Mouse (Mus musculus) Muller cell, postnatal 12 days (primary cell): ENCODE measurements around the gene Acox3.

Source experiments
- DNase-seq: peaks from one replicate; pipeline ENCODE4 v3.0.0-alpha.2; 2015; ENCODE audit errors: inconsistent ontology term

Acox3 gene

GRCm38 (mm10) chr5:35610381-35610780 lies 27.5 kb downstream of the Acox3 start:
- no peak for DNase-seq

GRCm38 (mm10) chr5:35611170-35611569 lies 28.3 kb downstream of the Acox3 start:
- no peak for DNase-seq

GRCm38 (mm10) chr5:35611900-35612299 lies 29.1 kb downstream of the Acox3 start:
- DNase-seq = no peak

GRCm38 (mm10) chr5:35612722-35613121 lies 29.9 kb downstream of the Acox3 start:
- no peak for DNase-seq

- peak; percentile 96 for DNase-seq
Measured at GRCm38 (mm10) chr5:35616943-35617342, 34.1 kb downstream of the Acox3 start.

GRCm38 (mm10) chr5:35621114-35621513 lies 38.3 kb downstream of the Acox3 start:
- peak; percentile 58 for DNase-seq

GRCm38 (mm10) chr5:35623831-35624230 lies 41.0 kb downstream of the Acox3 start:
- no peak for DNase-seq

GRCm38 (mm10) chr5:35624751-35625239 lies 42.0 kb downstream of the Acox3 start:
- no peak for DNase-seq

- no peak for DNase-seq
Measured at GRCm38 (mm10) chr5:35626408-35626807, 43.6 kb downstream of the Acox3 start.

GRCm38 (mm10) chr5:35627307-35627840 lies 44.5 kb downstream of the Acox3 start:
- no peak for DNase-seq

- DNase-seq = no peak
Measured at GRCm38 (mm10) chr5:35628685-35629084, 45.8 kb downstream of the Acox3 start.

GRCm38 (mm10) chr5:35629333-35629732 lies 46.5 kb downstream of the Acox3 start:
- DNase-seq = no peak

- peak; percentile 27 for DNase-seq
Measured at GRCm38 (mm10) chr5:35630706-35631105, 47.9 kb downstream of the Acox3 start.

- DNase-seq = no peak
Measured at GRCm38 (mm10) chr5:35631224-35631623, 48.4 kb downstream of the Acox3 start.

- no peak for DNase-seq
Measured at GRCm38 (mm10) chr5:35631755-35632154, 48.9 kb downstream of the Acox3 start.

- no peak for DNase-seq
Measured at GRCm38 (mm10) chr5:35632841-35633240, 50.0 kb downstream of the Acox3 start.

GRCm38 (mm10) chr5:35636016-35636415 lies 53.2 kb downstream of the Acox3 start:
- no peak for DNase-seq

- no peak for DNase-seq
Measured at GRCm38 (mm10) chr5:35641961-35642584, 59.2 kb downstream of the Acox3 start.

- no peak for DNase-seq
Measured at GRCm38 (mm10) chr5:35643401-35644048, 60.7 kb downstream of the Acox3 start.

GRCm38 (mm10) chr5:35644082-35644481 lies 61.2 kb downstream of the Acox3 start:
- DNase-seq = no peak

- DNase-seq = peak; percentile 32
Measured at GRCm38 (mm10) chr5:35645938-35646493, 63.2 kb downstream of the Acox3 start.

GRCm38 (mm10) chr5:35646927-35647326 lies 64.1 kb downstream of the Acox3 start:
- no peak for DNase-seq

GRCm38 (mm10) chr5:35647562-35647961 lies 64.7 kb downstream of the Acox3 start:
- DNase-seq = no peak
